Mouse (Mus musculus): Measurements from ENCODE around the gene Zfhx3. TPM values are rescaled to one million over a fixed set of nuclear protein-coding genes. Genes with fewer than 3 reads are reported as not detected.

The Zfhx3 gene
- total RNA-seq, 2 experiments from 2014 or later, result 3.4 to 4.3 TPM

DNA sequence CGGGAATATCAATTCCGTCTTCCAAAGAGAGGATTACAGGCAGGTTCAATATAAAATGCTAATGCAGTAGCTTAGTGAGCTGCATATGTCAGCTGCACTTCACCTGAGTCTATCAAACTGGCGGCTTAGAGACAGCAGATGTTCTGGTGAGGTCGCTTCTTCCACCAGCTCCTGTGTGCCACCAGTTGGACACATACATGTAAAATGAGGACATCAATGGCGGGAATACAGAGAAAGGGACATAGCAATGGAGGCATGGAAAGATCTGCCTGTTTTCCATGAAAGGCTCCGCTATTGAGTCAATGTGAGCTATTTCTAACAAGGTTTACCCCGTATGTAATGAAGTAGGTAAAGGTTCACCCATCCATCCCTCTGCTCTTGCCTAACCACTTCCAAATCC, 587.0 kb downstream of the Zfhx3 start:
- DNase-seq (ENCODE audit: extremely low spot score in 1 of 2, low spot score in 1 of 2), result no peak

DNA sequence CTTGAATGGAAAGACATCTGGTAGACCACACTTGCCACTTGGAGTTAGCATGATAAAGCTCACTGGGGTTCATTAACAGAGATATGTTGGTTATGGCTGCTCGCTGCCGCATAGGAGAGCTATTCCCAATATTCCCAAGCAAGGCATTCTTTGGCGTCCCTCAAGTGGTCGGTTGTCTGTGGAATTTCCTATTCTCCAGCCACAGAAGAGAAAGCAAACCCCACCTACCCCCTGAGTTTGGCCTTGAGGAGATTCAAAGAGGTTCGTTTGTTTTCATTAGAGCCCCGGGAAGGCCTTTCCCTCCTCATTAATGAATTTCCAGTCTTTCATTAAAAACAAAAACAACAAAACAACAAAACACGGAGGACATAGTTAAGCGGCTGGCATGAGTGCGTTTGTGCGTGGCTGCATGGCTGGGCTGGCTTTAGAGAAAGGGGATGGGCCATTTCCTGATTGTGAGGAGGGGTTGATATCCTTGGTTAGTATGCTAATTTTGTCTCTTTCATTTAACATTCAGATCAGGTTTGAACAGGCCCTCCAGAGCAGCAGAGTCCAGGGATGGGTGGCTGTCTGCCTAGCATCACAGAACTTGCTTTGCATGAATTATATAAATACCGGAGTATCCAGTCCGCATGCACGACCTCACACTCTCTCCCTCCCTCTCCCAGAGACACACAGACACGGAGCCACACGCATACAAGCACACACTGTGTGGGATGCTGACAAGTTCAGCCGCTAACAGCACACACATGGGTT, 592.9 kb downstream of the Zfhx3 start:
- no peak for DNase-seq (ENCODE audit: extremely low spot score in 1 of 2, low spot score in 1 of 2)

DNA sequence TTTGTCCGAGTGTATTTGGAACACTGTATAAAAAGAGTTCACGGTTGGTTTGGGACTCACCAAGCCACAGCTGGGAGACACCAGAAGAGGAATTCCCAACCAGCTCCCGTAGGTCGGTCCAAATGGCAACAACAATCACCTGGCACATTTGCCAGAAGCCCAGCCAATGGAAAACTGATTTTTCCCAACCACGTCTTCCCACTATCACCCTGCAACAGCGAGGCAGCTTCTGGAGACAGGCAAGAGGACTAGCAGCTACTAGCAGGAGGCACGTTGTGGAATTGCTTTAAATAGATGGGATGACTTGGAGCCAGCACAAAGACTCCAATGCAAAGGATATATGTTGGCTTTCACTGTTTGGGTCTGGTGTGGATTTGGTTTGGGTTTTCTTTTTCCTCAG, 593.7 kb downstream of the Zfhx3 start:
- no peak for DNase-seq (ENCODE audit: extremely low spot score in 1 of 2, low spot score in 1 of 2)

- peak in 1 of 2 experiments; percentile 14 for DNase-seq (ENCODE audit: extremely low spot score in 1 of 2, low spot score in 1 of 2)
These were observed 594.5 kb downstream of the Zfhx3 start for GRCm38 (mm10) chr8:108536911-108537351.

DNA sequence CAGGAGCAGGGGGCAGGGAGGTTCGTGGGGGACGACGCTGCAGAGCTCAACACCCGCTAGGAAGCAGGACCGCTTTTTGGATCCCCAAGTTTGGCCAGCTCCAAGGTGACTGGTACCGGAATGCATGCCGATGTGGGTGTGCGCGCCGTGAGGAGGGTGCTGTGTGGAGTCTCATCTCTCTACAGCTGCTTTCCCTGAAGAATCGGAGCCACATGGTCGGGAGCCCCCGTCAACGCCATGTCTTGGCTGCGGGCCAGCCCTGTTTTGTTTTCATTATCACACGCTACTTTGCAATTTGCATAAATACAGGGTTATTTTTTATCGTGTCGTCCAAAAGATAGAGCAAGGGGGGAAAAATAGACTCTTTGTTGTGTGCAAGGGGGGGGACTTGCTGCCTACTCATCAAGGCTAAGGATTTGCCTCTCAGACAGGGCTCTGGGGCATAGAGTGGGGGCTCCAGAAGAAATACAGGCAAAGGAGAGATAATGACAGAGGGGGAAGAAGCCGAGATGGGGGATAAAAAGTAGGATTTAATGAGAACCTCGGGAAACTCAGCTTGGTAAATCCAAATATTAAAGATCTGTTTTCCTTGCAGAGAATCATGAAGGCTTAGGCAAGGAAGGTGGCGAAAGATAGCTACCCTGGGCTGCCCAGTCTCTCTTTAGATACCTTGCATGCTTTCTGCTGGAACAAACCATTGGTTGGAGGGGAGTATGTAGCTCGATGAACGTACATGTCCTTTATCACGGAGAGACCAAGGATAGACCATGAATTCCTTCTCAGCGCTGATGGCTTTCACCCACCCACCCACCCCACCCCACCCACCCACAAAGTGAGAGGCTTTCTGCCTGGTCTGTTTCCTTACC, 595.5 kb downstream of the Zfhx3 start:
- DNase-seq (ENCODE audit: extremely low spot score in 1 of 2, low spot score in 1 of 2), result peak in 1 of 2 experiments; percentile 19

- DNase-seq (ENCODE audit: extremely low spot score in 1 of 2, low spot score in 1 of 2), result no peak
These were observed 596.6 kb downstream of the Zfhx3 start for GRCm38 (mm10) chr8:108538929-108539555.

- DNase-seq (ENCODE audit: extremely low spot score in 1 of 2, low spot score in 1 of 2), result no peak
These were observed 610.1 kb downstream of the Zfhx3 start for GRCm38 (mm10) chr8:108552518-108552917.

GRCm38 (mm10) chr8:108553808-108554577, 611.5 kb downstream of the Zfhx3 start:
- no peak for DNase-seq (ENCODE audit: extremely low spot score in 1 of 2, low spot score in 1 of 2)

- no peak for DNase-seq (ENCODE audit: extremely low spot score in 1 of 2, low spot score in 1 of 2)
These were observed 612.3 kb downstream of the Zfhx3 start for GRCm38 (mm10) chr8:108554578-108555245.

DNA sequence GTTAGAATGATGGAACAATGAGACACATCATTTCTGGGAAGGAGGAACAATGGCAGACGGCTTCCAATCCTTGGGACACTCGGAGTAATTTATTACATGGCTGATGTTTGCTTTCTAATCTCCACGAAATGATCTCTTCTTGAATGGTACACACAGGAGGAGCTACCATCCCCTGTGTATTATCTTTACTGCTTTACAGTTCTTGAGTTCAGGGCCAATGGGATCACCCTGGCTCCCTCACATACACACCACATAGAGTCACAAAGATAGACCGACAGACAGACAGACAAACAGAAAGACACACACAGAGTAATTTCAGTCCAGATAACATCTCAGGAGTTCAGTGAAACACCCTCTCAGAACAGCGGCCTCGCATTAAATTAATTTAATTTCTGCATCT, 621.0 kb downstream of the Zfhx3 start:
- no peak for DNase-seq (ENCODE audit: extremely low spot score in 1 of 2, low spot score in 1 of 2)

GRCm38 (mm10) chr8:108563934-108564564, 621.6 kb downstream of the Zfhx3 start:
- no peak for DNase-seq (ENCODE audit: extremely low spot score in 1 of 2, low spot score in 1 of 2)

GRCm38 (mm10) chr8:108566035-108566434, 623.6 kb downstream of the Zfhx3 start:
- DNase-seq (ENCODE audit: extremely low spot score in 1 of 2, low spot score in 1 of 2), result peak; percentile 5 to 9

DNA sequence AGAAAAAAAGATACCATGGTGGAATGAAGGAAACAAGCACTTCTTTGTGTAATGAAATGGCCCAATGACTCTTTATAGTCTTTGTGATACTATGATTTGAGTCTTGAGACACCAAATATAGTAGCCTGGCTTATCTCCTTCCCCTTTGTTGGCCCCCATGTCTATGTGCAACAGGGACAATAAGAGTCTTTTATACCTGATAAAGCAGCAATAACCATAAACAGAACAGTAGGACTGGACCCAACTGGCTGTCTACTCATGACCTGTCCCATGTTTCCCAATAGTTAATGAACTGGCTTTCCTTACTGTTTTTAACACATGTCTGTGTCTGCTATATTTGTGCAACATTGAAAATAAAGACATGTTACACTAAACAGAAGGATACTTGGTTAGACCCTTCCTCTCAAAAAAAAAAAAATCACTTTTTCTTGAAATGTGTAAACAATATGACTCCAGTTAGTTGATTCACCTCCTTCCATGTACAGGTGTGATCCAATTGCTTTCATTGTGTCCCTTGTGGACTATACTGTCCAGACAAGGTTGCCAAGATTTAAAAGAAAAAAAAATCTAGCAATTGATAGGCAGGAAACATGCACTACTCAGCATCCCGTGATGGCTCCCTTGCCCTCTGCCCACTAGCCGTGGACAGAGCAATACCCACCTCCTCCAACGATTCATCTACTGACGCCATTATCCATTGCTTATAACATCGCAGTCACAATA, 631.0 kb downstream of the Zfhx3 start:
- DNase-seq (ENCODE audit: extremely low spot score in 1 of 2, low spot score in 1 of 2), result no peak

- DNase-seq (ENCODE audit: extremely low spot score in 1 of 2, low spot score in 1 of 2), result no peak
These were observed 631.7 kb downstream of the Zfhx3 start for GRCm38 (mm10) chr8:108574101-108574500.

GRCm38 (mm10) chr8:108577571-108577970, 635.1 kb downstream of the Zfhx3 start:
- no peak for DNase-seq (ENCODE audit: extremely low spot score in 1 of 2, low spot score in 1 of 2)

DNA sequence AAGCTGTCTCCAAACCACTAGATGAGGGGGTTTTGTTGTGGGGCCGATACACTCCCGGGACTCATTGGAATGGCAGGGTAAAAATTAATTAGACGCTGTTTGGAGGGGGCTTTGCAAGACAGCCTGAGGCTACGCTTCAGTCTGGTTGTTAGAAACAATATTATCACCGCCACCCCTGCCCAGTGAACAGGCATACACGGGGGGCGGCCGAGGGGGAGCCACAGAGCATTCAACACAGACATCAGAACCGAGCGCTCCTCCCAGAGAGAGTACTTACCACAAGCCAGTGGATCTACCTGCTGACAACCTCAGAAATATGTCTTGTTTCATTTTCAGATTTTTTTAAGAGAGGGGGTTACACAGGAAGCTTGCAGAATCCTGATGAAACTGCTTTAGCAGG, 635.9 kb downstream of the Zfhx3 start:
- DNase-seq (ENCODE audit: extremely low spot score in 1 of 2, low spot score in 1 of 2), result no peak

DNA sequence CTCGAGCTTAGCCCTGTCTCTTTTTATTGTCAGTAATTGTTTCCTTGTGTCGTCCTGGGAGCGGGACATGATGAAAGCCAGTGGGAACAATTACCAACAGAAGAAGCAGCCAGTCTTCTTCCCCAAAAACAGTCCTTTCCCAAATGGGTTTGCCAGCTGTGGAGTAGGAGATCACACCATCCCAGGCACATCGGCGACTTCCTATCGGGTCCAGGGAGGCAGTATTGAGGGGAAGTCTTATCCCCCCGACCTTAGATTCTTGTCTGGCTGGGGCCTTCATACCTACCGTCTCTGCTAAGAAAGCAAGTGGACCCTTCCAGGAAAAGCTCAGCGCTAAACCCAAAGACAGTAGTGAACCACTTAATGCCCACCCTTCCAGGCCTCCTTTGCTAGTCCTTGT, 637.4 kb downstream of the Zfhx3 start:
- no peak for DNase-seq (ENCODE audit: extremely low spot score in 1 of 2, low spot score in 1 of 2)

- no peak for DNase-seq (ENCODE audit: extremely low spot score in 1 of 2, low spot score in 1 of 2)
These were observed 637.9 kb downstream of the Zfhx3 start for GRCm38 (mm10) chr8:108580364-108580763.

DNA sequence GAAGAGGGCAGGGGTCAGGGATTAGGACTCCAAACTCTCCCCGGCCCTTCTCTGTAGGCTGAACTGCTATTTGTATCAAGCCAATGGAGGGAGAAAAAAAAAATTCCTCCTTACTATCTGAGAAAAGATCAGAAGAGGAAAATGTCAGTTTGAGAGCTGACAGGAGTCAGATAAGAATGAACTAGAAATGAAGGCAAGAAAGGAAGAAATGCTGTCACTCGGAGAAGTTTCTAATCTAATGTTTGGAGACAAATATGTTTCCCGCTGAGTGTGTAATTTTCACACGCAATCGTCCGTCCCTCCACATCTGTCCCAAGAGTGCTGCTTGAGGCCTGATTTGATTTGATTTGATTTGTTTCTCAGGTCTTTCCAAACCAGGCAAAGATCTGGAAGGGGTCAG, 639.1 kb downstream of the Zfhx3 start:
- no peak for DNase-seq (ENCODE audit: extremely low spot score in 1 of 2, low spot score in 1 of 2)

Measured in layer of hippocampus, postnatal 25 days (tissue).